Mouse (Mus musculus): ENCODE results near the gene Tbx19.
A peak's percentile ranks its signal among the peaks of the same experiment; 100 is the strongest.

Gene Tbx19

GRCm38 (mm10) chr1:165184178-165184577 is 23.6 kb upstream of the Tbx19 start:
- DNase-seq (ENCODE audit: low spot score in 2 of 2): no peak

DNA sequence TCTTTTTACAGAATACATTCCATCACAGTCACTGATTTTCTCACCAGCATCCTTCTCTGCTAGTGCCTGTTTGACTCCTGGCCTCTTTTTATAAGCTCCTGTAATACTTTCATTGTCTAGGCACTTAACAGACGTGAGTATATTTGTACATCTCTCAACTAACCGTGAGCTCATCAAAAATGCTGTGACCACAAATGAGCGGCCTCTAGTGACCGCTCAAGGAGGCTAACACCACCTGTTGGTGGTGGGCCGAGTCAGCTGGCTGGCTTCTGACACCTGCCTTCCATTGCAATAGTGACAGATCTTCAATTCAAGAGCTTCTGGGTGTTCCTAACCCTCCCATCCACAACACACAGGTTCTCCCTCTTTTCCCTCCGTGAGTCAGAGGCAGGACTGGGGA is 22.8 kb upstream of the Tbx19 start:
- no peak for DNase-seq (ENCODE audit: low spot score in 2 of 2)

DNA sequence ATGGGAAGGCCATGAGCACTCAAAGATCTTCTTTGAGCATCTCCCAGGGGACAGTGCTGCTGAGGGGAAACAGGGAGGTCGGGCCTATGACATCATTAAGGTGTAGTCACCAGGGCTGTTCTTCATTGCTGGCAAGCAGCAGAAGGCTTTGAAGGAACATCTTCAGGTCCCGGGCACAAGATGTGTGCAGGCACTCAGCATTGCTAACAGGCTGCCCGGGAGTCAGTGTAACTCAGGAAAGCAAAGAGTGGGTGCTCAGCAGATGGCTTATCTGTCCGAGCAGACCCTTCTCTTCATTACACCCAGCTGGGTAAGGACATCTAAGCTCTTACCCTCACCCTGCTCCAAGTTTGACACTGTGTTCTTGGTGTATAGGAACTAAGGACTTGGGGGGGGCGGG is 18.7 kb upstream of the Tbx19 start:
- DNase-seq (ENCODE audit: low spot score in 2 of 2): no peak

GRCm38 (mm10) chr1:165178075-165178474 is 17.5 kb upstream of the Tbx19 start:
- DNase-seq (ENCODE audit: low spot score in 2 of 2): no peak

GRCm38 (mm10) chr1:165174059-165174616 is 13.6 kb upstream of the Tbx19 start:
- no peak for DNase-seq (ENCODE audit: low spot score in 2 of 2)

- DNase-seq (ENCODE audit: low spot score in 2 of 2): no peak
Measured at GRCm38 (mm10) chr1:165171277-165171676, 10.7 kb upstream of the Tbx19 start.

DNA sequence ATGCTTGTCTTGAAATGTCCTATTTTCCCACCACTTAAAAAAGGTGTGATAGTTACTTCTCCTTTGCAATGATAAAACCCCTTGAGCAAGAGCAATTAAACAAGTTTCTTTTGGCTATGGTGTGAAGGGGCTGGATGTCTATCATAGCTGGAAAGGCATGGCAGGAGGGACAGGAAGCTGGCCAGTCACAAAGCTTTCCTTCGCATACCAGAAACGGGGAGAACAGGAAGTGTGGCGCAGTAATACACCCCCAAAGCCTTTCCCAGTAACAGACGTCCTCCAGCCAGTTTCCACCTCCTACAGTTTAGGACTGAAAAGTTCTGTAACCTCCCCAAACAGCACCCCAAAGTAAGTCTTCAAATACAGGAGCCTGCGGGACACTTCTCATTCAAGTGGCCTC is 9.6 kb upstream of the Tbx19 start:
- DNase-seq (ENCODE audit: low spot score in 2 of 2): no peak

- DNase-seq (ENCODE audit: low spot score in 2 of 2): no peak
Measured at GRCm38 (mm10) chr1:165169462-165169861, 8.9 kb upstream of the Tbx19 start.

DNA sequence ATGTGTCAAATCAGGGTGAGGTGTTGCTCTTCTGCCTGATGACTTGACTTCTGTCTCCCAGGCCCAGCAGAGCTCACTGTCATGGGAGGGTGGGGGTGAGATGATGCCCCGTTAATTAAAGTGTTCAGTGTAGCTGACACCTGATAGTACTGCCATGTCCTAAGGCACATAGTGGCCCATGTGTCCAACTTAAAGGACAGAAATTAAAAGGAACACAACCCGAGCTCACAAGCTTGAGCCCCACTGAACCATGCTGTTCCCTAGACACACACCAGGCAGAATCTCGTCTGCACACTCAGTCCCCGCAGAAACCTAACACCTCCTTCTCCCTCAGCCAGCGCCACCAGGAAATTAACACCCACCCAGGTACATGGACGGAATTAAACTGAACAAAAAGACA is 4.3 kb upstream of the Tbx19 start:
- DNase-seq (ENCODE audit: low spot score in 2 of 2): no peak

- no peak for DNase-seq (ENCODE audit: low spot score in 2 of 2)
Measured at GRCm38 (mm10) chr1:165158841-165159240, 1.7 kb downstream of the Tbx19 start.

GRCm38 (mm10) chr1:165154162-165154561 is 6.4 kb downstream of the Tbx19 start:
- DNase-seq (ENCODE audit: low spot score in 2 of 2): no peak

GRCm38 (mm10) chr1:165151216-165151615 is 9.4 kb downstream of the Tbx19 start:
- DNase-seq (ENCODE audit: low spot score in 2 of 2): no peak

DNA sequence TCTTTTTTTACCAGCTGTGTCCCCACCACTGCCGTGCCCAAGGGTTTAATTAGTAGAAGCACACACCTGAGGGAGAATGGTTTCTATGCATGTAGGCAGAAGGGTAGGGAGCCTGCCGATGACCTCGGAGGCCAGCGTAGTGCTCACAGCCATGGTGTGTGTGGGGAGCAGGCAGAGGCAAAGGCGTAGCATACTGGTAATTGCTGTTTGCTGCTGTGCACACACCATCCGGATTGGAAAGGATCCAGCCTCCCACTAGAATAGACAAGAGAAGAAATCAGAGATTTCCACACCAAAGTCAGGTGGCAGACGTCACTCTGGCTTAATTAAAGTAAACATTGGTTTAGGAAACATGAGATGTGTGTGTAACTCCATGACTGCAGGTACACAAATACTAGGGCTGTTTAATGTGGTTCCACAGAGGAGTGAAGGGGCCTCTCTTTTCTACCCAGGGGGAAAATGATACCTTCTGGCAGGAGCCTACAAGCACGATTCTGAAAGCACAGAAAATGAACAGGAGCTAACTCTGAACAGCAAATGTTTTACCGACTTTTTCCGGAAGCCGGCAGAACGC is 18.1 kb downstream of the Tbx19 start:
- DNase-seq (ENCODE audit: low spot score in 2 of 2): no peak

DNA sequence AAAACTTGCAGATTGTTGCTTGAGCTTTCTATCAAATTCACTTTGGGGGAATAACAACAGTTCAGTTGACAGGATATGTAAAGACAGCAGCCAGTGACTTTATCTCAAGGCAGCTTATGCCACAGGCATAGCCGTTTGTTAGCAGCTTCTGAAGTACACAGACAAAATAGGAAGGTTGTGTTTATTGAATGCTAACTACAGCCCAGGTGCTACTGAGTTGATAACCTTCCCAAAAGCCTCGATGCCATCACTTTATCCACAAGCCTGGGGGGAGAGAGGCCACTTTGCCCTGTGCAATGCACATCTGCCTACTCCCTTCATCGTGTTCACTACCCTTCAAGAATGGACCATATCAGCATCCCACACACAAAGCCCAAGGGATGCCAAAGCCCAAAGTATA is 20.3 kb downstream of the Tbx19 start:
- DNase-seq (ENCODE audit: low spot score in 2 of 2): no peak

DNA sequence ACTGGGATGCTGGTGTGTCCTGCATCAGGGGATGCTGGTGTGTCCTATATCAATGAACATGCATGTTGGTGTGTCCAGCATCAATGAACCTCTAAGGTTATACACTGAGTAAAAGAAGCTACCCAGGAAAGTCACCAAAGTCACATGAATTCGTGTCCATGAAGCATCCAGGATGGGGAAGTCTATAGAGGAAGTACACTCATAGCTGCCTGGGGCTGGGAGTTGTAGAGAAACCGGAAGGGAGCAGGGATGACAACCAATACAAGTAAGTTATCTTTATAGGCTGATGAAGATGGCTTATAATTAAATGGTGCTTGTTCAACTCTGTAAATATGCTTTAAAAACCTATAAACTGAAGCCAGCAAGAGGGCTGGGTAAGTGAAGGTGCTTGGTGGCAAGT is 26.7 kb downstream of the Tbx19 start:
- DNase-seq (ENCODE audit: low spot score in 2 of 2): no peak

- DNase-seq (ENCODE audit: low spot score in 2 of 2): no peak
Measured at GRCm38 (mm10) chr1:165133279-165133678, 27.3 kb downstream of the Tbx19 start.

- DNase-seq (ENCODE audit: low spot score in 2 of 2): peak; percentile 88 to 93
Measured at GRCm38 (mm10) chr1:165132187-165132877, 28.2 kb downstream of the Tbx19 start.

- DNase-seq (ENCODE audit: low spot score in 2 of 2): no peak
Measured at GRCm38 (mm10) chr1:165129573-165129972, 31.0 kb downstream of the Tbx19 start.

GRCm38 (mm10) chr1:165121096-165121495 is 39.5 kb downstream of the Tbx19 start:
- no peak for DNase-seq (ENCODE audit: low spot score in 2 of 2)

DNA sequence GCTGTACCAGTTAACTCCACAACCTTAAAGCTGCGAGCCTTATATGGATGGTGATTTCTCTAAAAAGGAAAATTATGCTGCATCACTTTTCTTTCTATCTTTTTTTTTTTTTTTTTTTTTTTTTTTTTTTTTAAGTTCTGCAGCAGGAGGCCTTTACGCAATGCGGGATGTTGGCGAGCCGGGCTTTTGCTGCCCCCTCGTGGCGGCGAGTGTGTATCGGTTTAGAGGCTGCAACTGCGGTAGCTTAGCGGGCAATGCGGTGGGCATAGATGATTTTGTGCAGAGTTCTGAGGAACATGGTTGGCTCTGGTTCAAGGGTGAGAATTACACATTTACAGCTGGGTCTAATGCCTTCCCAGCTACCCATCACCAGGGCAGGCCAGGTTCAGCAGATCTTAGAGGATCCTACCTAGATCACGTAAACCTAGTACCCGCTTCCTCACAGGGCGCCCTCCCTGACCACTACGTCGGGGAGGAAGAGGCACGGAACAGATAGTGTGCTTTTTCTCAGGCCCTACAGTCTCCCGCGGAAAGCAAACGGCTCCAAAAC is 40.1 kb downstream of the Tbx19 start:
- peak; percentile 79 to 89 for DNase-seq (ENCODE audit: low spot score in 2 of 2)

DNA sequence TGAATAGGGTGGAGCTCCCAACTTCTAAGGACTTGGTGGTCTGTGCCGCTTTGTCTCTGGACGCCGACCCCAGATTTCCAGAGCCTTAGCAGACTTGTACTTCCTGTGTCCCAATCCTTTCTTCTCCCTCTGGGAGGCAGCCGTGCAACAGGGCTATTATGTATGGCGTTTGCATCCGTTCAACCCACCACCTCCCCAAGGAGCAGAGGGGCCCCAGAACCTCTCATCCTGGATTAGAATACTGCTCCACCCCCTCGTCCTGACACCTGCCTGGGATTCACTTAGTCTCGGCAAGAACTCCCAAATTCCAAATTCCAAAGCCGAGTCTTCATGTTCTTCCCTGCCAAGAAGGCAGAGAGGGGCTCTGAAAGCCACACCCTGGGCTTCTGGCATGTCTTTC is 40.8 kb downstream of the Tbx19 start:
- no peak for DNase-seq (ENCODE audit: low spot score in 2 of 2)

- DNase-seq (ENCODE audit: low spot score in 2 of 2): no peak
Measured at GRCm38 (mm10) chr1:165119011-165119726, 41.4 kb downstream of the Tbx19 start.

Data from frontal cortex, postnatal 25 days (tissue).